ENCODE assay signal across 9 mouse cellular contexts in the genomic region with DNA sequence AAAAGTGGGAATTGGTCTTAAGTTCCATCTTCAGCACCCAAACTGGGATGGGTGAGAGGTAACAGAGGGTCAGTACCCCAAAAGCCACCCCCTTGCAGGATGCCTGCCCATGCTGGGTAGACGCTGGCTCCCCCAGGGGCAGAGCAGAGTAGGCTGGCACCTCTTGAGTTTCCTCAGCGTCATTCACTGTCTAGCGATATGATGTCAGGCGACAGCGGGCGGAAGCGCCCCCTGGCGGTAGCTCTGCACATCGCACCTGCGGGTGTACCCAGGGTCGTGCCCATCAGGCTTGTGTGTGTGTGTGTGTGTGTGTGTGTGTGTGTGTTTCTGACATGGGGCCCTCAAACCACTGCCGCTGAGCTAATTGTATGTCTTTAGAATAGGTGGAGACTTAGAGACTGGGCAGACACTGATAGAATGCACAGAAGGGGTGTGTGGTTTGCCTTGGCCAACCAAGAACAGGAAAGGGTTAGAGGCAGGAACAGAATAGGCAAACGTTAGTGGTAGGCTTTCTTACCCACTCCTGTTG. TPM values are rescaled to one million over a fixed set of nuclear protein-coding genes. Genes with fewer than 3 reads are reported as not detected.
A peak's percentile ranks its signal among the peaks of the same experiment; 100 is the strongest.
DNase-seq lines count a peak whose midpoint lies in the region; ATAC-seq and TF ChIP-seq lines count a peak whose summit lies in the region.
"Had no signal": no experiment of that assay in that cellular context is flagged by ENCODE, and none has a peak within 500 bp of the region (broad histone marks: within the 10 kb centered on the region; RNA-seq: fewer than 3 reads in every experiment).

No protein-coding gene starts in this region.

- no peak overlapping the region for H3K4me3 ChIP-seq in embryonic facial prominence, embryonic 11.5 days (ENCODE audit: low read depth, low read length)
- H3K4me3 ChIP-seq in heart, embryonic 10.5 days, result no peak overlapping the region
- no peak overlapping the region for H3K4me3 ChIP-seq in kidney, embryonic 15.5 days (replicated peaks)
- no peak overlapping the region for H3K4me3 ChIP-seq in liver, embryonic 13.5 days (replicated peaks)
- no peak overlapping the region for H3K4me3 ChIP-seq in testis, adult 2 months (ENCODE audit: control insufficient read depth, low read depth, low read length)

- no peak for TF ChIP-seq POLR2A in testis, adult 2 months (IDR thresholded peaks at IDR 0.05; ENCODE audit: control insufficient read depth, low read depth, low read length)

- no peak overlapping the region for H3K27ac ChIP-seq in embryonic facial prominence, embryonic 11.5 days (replicated peaks; ENCODE audit: low read depth, low read length)
- no peak overlapping the region for H3K27ac ChIP-seq in heart, embryonic 10.5 days
- H3K27ac ChIP-seq in kidney, embryonic 15.5 days, result no peak overlapping the region
- H3K27ac ChIP-seq in liver, embryonic 13.5 days, result no peak overlapping the region
- no peak overlapping the region for H3K27ac ChIP-seq in testis, adult 2 months (ENCODE audit: control insufficient read depth, insufficient read depth, low read depth, low read length)

- no peak overlapping the region for H3K4me2 ChIP-seq in embryonic facial prominence, embryonic 11.5 days (ENCODE audit: low read depth, low read length)
- H3K4me2 ChIP-seq in kidney, embryonic 15.5 days, result no peak overlapping the region
- no peak overlapping the region for H3K4me2 ChIP-seq in liver, embryonic 13.5 days

- WGBS in embryonic facial prominence, embryonic 11.5 days, result 3% methylated on average over 13 of the region's 13 CpGs
- 4% methylated on average over 13 of the region's 13 CpGs for WGBS in heart, embryonic 10.5 days
- whole genome bisulfite sequencing in kidney, embryonic 15.5 days, result 2% methylated on average over 13 of the region's 13 CpGs
- 1% methylated on average over 13 of the region's 13 CpGs for WGBS in liver, embryonic 13.5 days (ENCODE audit: insufficient replicate concordance)

- no peaks in the 10 kb centered on the region for H3K36me3 ChIP-seq in embryonic facial prominence, embryonic 11.5 days (replicated peaks; ENCODE audit: control insufficient read depth, insufficient read depth, low read depth, low read length)
- H3K36me3 ChIP-seq in heart, embryonic 10.5 days, result no peaks in the 10 kb centered on the region
- H3K36me3 ChIP-seq in kidney, embryonic 15.5 days, result no peaks in the 10 kb centered on the region
- no peaks in the 10 kb centered on the region for H3K36me3 ChIP-seq in liver, embryonic 13.5 days
- H3K36me3 ChIP-seq in testis, adult 2 months (ENCODE audit: control insufficient read depth, insufficient read depth, low read length), result no peaks in the 10 kb centered on the region

- peak; percentile 98 for TF ChIP-seq CTCF in testis, adult 2 months (IDR thresholded peaks at IDR 0.05; ENCODE audit: control insufficient read depth, insufficient read depth, insufficient replicate concordance, low read depth, low read length)

- H3K9me3 ChIP-seq in embryonic facial prominence, embryonic 11.5 days (replicated peaks; ENCODE audit: control insufficient read depth, low read length), result no peaks in the 10 kb centered on the region
- no peaks in the 10 kb centered on the region for H3K9me3 ChIP-seq in heart, embryonic 10.5 days
- H3K9me3 ChIP-seq in kidney, embryonic 15.5 days (replicated peaks), result no peaks in the 10 kb centered on the region
- H3K9me3 ChIP-seq in liver, embryonic 13.5 days (replicated peaks), result no peaks in the 10 kb centered on the region

- no peaks in the 10 kb centered on the region for H3K27me3 ChIP-seq in embryonic facial prominence, embryonic 11.5 days (ENCODE audit: control insufficient read depth, insufficient read depth, low read length)
- H3K27me3 ChIP-seq in heart, embryonic 10.5 days (ENCODE audit: insufficient read depth, poor library complexity, severe bottlenecking), result peaks cover 7% of the 10 kb centered on the region; the same call in 1 of the 2 replicates
- 0 out of 2 replicates have a peak, but pooled peaks cover 2% of the 10 kb centered on the region for H3K27me3 ChIP-seq in kidney, embryonic 15.5 days
- H3K27me3 ChIP-seq in liver, embryonic 13.5 days, result peaks cover 12% of the 10 kb centered on the region; the same call in 1 of the 2 replicates
- H3K27me3 ChIP-seq in testis, adult 2 months (ENCODE audit: control insufficient read depth, insufficient read depth, low read length), result no peaks in the 10 kb centered on the region

- no peak overlapping the region for H3K9ac ChIP-seq in embryonic facial prominence, embryonic 11.5 days (replicated peaks; ENCODE audit: low read length)
- no peak overlapping the region for H3K9ac ChIP-seq in kidney, embryonic 15.5 days
- no peak overlapping the region for H3K9ac ChIP-seq in liver, embryonic 13.5 days

- H3K4me1 ChIP-seq in embryonic facial prominence, embryonic 11.5 days (ENCODE audit: control insufficient read depth, insufficient read depth, low read length), result no peaks in the 10 kb centered on the region
- peaks cover 11% of the 10 kb centered on the region; the same call in 1 of the 2 replicates for H3K4me1 ChIP-seq in heart, embryonic 10.5 days
- H3K4me1 ChIP-seq in kidney, embryonic 15.5 days, result 0 out of 2 replicates have a peak, but pooled peaks cover 6% of the 10 kb centered on the region
- H3K4me1 ChIP-seq in liver, embryonic 13.5 days (replicated peaks), result peaks cover 13% of the 10 kb centered on the region
- H3K4me1 ChIP-seq in testis, adult 2 months (ENCODE audit: control insufficient read depth, insufficient read depth, low read length), result peaks cover 6% of the 10 kb centered on the region; the same call in 1 of the 2 replicates

- peak; percentile 91 for DNase-seq in CD4-positive helper T cell, adult 2 months (ENCODE audit: low read depth, low spot score)
- peak; percentile 92 for DNase-seq in adrenal gland, postnatal 14 days
- DNase-seq in embryonic facial prominence, embryonic 11.5 days (ENCODE audit: low spot score), result peak; percentile 87
- peak; percentile 92 for DNase-seq in heart, embryonic 10.5 days (ENCODE audit: low spot score)
- DNase-seq in liver, embryonic 13.5 days, result peak; percentile 74
- DNase-seq in natural killer cell, adult 2 months (ENCODE audit: low spot score in 2 of 2), result peak; percentile 91 to 93

- peak; percentile 81 for ATAC-seq in embryonic facial prominence, embryonic 11.5 days (replicated peaks; ENCODE audit: insufficient number of reproducible peaks, low FRiP score, low TSS enrichment, low read depth)
- ATAC-seq in kidney, embryonic 15.5 days (replicated peaks; ENCODE audit: low FRiP score), result peak; percentile 63
- peak; percentile 79 for ATAC-seq in liver, embryonic 13.5 days (ENCODE audit: low read depth)

RNA-seq across cellular contexts. Expression of a gene that starts 8.7 kb away (rescaled TPM):
- total RNA-seq in adrenal gland, postnatal 14 days (2021), result 358 and 403 TPM in 2 replicates
- polyA plus RNA-seq in embryonic facial prominence, embryonic 11.5 days (2014; fragmentation: Nextera tagmentation; extraction: Ambion mirVana), result 3.1 and 4.4 TPM in 2 replicates
- polyA plus RNA-seq in heart, embryonic 10.5 days (2016; fragmentation: Nextera tagmentation; extraction: Ambion mirVana), result 4.2 TPM in 2 replicates
- 5.1 and 5.7 TPM in 2 replicates for polyA plus RNA-seq in kidney, embryonic 15.5 days (2015; fragmentation: Nextera tagmentation; extraction: Ambion mirVana)
- 6.3 and 7.4 TPM in 2 replicates for polyA plus RNA-seq in liver, embryonic 13.5 days (2015; fragmentation: Nextera tagmentation; extraction: Ambion mirVana)
- polyA plus RNA-seq in testis, adult 2 months (2012; rRNA removed), result 2.9 and 4.0 TPM in 2 replicates

RNA-seq across cellular contexts. Expression of a gene that starts 9.7 kb away (rescaled TPM):
- 30.7 and 37.5 TPM in 2 replicates for total RNA-seq in adrenal gland, postnatal 14 days (2021)
- polyA plus RNA-seq in embryonic facial prominence, embryonic 11.5 days (2014; fragmentation: Nextera tagmentation; extraction: Ambion mirVana), result 31.9 and 34.1 TPM in 2 replicates
- polyA plus RNA-seq in heart, embryonic 10.5 days (2016; fragmentation: Nextera tagmentation; extraction: Ambion mirVana), result 47.7 and 53.8 TPM in 2 replicates
- 47.3 and 48.1 TPM in 2 replicates for polyA plus RNA-seq in kidney, embryonic 15.5 days (2015; fragmentation: Nextera tagmentation; extraction: Ambion mirVana)
- polyA plus RNA-seq in liver, embryonic 13.5 days (2015; fragmentation: Nextera tagmentation; extraction: Ambion mirVana), result 16.1 and 17.1 TPM in 2 replicates
- 97.4 and 99.8 TPM in 2 replicates for polyA plus RNA-seq in testis, adult 2 months (2012; rRNA removed)

RNA-seq across cellular contexts. Expression of a gene that starts 18.7 kb away (rescaled TPM):
- 19.2 and 23.8 TPM in 2 replicates for total RNA-seq in adrenal gland, postnatal 14 days (2021)
- 5.2 and 5.6 TPM in 2 replicates for polyA plus RNA-seq in embryonic facial prominence, embryonic 11.5 days (2014; fragmentation: Nextera tagmentation; extraction: Ambion mirVana)
- polyA plus RNA-seq in heart, embryonic 10.5 days (2016; fragmentation: Nextera tagmentation; extraction: Ambion mirVana), result 0.36 and 3.9 TPM in 2 replicates
- polyA plus RNA-seq in kidney, embryonic 15.5 days (2015; fragmentation: Nextera tagmentation; extraction: Ambion mirVana), result 12.1 and 12.8 TPM in 2 replicates
- 2.9 TPM in 1 of 2 replicates, not detected in the other for polyA plus RNA-seq in liver, embryonic 13.5 days (2015; fragmentation: Nextera tagmentation; extraction: Ambion mirVana)
- polyA plus RNA-seq in testis, adult 2 months (2012; rRNA removed), result 41.0 and 48.4 TPM in 2 replicates
- polyA plus RNA-seq: frontal cortex, adult 2 months had no signal

RNA-seq across cellular contexts. Expression of a gene that starts 48.1 kb away (rescaled TPM):
- total RNA-seq in adrenal gland, postnatal 14 days (2021), result 172 and 174 TPM in 2 replicates
- 223 and 235 TPM in 2 replicates for polyA plus RNA-seq in embryonic facial prominence, embryonic 11.5 days (2014; fragmentation: Nextera tagmentation; extraction: Ambion mirVana)
- polyA plus RNA-seq in heart, embryonic 10.5 days (2016; fragmentation: Nextera tagmentation; extraction: Ambion mirVana), result 312 and 332 TPM in 2 replicates
- 284 and 313 TPM in 2 replicates for polyA plus RNA-seq in kidney, embryonic 15.5 days (2015; fragmentation: Nextera tagmentation; extraction: Ambion mirVana)
- 205 and 229 TPM in 2 replicates for polyA plus RNA-seq in liver, embryonic 13.5 days (2015; fragmentation: Nextera tagmentation; extraction: Ambion mirVana)
- 17.9 and 21.6 TPM in 2 replicates for polyA plus RNA-seq in testis, adult 2 months (2012; rRNA removed)
